Mouse (Mus musculus): ENCODE data around the gene Adgrv1.

Adgrv1 gene

DNA sequence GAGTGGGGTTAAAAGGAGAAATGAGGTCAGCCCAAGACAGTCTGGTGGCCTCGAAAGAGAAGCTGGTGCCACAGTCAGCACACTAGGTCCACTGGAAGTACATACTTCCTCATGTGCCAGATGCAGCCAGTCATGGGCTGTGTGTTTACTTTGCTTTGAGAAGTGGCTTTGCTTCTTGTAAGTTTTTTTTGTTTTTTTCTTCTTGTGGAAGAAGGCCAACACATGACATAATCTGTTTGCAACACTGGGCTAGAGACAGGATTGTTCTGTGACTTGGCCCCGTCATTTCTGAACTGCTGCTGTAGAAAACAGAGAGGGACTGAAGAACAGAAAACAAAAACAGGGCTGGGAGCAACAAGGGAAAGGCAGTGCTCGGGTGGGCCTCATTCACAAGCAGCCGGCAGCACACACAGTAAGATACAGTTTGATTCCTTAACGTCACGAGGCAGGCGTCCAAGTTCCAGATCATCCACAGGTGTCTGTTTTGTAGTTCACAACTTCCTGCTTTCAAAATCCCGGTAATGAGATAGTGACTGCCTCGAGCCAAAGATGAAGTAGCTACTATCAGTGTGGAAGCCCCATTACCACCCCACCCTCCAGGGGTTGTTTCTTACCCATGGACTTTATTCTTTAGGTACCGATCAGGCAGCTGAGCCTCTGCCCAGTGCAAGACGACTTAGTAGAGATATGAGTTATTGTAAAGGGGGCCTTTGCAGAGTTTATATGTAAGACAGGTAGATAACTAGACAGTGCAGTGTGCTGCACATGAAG lies 496.1 kb downstream of the Adgrv1 start:
- peak; percentile 37 for DNase-seq (ENCODE audit: low spot score)

DNA sequence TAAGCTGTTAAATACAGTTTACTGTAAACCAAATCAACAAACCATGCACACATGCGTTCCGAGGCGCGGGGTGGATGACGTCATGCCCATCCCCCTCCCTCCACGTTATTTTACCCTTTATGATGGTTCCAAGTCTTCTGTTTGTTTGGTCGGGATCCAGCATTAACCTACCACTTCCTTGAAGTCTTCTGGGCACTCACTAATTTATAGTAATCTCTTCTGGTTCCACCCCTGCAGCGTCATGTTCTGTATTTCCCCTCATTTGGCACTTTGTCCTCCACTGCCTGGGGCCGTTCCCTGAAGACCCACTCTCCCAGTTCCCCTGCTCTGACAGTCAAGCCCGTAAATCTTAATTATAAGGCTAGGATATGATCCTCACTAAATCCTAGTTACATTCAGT lies 497.0 kb downstream of the Adgrv1 start:
- DNase-seq (ENCODE audit: low spot score): no peak

DNA sequence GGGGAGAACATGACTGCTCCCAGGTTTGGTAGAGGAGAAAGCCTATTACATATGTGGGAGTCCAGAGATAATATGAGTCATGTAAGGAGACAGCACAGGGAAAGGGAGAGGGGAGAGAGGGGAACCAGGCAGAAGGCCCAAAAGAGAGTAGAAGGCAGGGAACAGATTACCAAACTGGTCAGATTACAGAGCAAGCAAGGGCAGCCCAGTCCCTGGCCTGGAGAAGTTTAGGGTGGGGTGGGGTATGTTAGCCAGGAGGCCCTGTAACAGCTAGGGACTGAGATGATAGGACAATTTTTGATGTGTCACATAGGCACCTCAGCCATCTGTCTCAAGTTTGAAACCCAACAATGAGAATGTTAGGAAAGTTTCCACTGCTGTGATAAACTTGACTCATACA lies 498.5 kb downstream of the Adgrv1 start:
- no peak for DNase-seq (ENCODE audit: low spot score)

DNA sequence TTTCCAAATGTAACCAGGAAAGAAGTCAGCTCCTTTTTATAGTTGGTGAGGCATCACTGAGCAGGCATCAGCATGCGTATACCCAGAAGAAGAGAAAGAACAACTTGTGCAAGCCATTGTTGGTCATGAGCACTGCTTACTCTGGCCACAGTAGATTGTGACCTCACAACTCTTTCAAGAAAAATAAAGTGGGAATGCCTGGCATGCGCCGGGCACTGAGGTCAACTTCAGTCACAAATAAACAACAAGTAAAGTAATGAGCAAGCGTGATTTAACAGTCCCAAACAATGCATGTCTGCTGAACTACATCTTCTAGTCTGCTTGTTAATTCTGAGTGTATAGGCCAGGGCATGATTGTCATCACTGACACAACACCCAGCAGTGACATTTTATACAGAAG lies 499.6 kb downstream of the Adgrv1 start:
- DNase-seq (ENCODE audit: low spot score): no peak

GRCm38 (mm10) chr13:81132691-81133090 lies 500.3 kb downstream of the Adgrv1 start:
- no peak for DNase-seq (ENCODE audit: low spot score)

DNA sequence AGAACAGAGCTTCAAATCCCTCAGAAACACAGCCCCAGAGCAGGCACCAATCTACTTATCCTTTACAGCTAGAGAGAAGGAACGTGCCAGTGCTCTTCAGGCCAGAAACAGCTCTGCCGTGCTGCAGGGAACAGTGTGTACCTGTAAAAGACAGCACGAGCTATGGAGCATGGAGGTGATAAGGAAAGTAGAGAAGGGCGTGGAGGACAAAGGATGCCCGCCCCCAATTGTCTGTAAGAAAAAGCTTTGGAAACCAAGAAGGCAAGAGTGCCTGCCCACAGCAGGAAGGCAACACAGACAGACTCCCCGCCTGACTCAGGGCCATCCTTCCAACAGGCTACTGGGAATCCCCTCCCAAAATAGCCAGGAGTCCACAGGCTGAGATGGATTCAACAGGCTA lies 501.1 kb downstream of the Adgrv1 start:
- peak; percentile 26 for DNase-seq (ENCODE audit: low spot score)

GRCm38 (mm10) chr13:81130742-81131524 lies 502.0 kb downstream of the Adgrv1 start:
- DNase-seq (ENCODE audit: low spot score): no peak

DNA sequence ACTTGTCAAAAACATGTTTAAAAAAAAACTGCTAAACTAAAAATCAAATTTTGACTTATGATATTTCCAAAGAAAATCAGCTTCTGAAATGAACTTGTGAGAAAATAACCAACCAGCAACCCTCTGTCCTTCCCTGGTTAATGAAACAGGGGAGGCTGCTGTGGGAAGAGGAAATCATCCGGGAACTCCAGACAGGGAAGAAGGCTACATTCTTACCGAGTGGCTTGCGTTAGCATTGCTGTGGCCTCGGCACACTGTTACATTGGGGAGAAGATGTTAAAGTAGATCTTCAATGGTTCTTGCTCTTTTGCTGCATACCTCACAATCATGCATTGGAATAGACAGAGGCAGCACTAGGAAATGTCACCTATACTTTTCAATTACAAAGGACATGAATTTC lies 507.1 kb downstream of the Adgrv1 start:
- DNase-seq (ENCODE audit: low spot score): no peak

DNA sequence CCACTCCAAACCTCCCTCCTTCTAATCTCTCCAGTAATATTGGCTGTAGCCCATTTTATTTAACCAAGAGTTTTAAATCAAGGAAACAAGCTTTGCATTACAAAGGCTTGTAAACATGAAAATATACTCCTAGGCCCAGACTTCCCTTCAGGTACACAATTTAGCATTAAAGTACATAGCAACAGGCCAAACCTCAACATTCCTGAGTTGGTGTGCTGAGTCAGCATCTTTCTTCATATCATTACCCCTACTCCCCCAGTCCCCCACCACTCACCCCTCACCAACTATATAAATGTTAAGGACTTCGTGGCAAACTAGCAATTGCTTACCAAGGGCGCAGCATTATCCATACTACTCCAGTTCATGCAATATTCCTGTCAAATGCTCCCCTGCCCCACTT lies 510.7 kb downstream of the Adgrv1 start:
- no peak for DNase-seq (ENCODE audit: low spot score)

- DNase-seq (ENCODE audit: low spot score): no peak
Measured at GRCm38 (mm10) chr13:81110479-81110878, 522.5 kb downstream of the Adgrv1 start.

DNA sequence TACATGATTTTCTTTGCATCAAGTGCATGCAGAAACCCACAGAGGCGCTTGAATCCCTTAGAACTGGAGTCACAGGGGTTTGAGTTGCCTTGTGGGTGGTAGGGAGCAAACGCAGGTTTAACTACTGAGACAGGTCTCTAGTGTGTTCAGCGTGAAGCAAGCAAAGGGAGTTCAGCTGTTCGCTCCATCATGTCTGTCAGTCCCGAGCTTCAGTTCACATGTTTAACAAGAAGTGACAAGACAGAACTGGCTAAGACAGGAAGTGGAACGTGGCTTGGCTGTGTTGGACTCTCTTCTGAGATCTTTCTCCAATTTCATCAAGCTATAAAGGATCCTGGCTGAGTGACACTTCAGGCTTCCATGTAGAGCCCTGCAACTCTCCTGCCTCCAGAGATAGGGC lies 523.3 kb downstream of the Adgrv1 start:
- DNase-seq (ENCODE audit: low spot score): no peak

- DNase-seq (ENCODE audit: low spot score): peak; percentile 9
Measured at GRCm38 (mm10) chr13:81108526-81109302, 524.2 kb downstream of the Adgrv1 start.

DNA sequence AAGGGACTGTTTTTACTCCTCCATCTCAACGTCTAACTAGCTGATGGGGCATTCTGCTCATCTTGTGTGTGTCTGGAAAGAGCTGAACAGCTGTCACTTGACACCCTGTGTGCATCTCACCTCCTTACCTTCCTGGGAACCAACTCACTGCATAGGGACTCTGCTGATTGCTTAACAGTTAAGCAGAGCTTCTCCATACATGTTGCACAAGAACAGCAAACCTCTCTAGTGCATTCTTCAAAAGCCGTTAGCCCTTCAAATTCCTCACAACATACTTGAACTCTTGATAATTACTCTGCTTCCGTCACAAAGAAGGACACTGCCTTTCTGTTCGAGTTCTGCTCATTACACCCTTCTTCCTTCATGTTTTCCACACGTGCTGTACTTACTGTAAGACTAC lies 525.5 kb downstream of the Adgrv1 start:
- DNase-seq (ENCODE audit: low spot score): no peak

- DNase-seq (ENCODE audit: low spot score): peak; percentile 67
Measured at GRCm38 (mm10) chr13:81103794-81104193, 529.2 kb downstream of the Adgrv1 start.

- DNase-seq (ENCODE audit: low spot score): no peak
Measured at GRCm38 (mm10) chr13:81096424-81096823, 536.5 kb downstream of the Adgrv1 start.

GRCm38 (mm10) chr13:81094513-81094912 lies 538.4 kb downstream of the Adgrv1 start:
- DNase-seq (ENCODE audit: low spot score): no peak

GRCm38 (mm10) chr13:81090051-81090836 lies 542.7 kb downstream of the Adgrv1 start:
- DNase-seq (ENCODE audit: low spot score): no peak

GRCm38 (mm10) chr13:81086969-81087682 lies 545.8 kb downstream of the Adgrv1 start:
- DNase-seq (ENCODE audit: low spot score): no peak

- no peak for DNase-seq (ENCODE audit: low spot score)
Measured at GRCm38 (mm10) chr13:81072214-81072613, 560.7 kb downstream of the Adgrv1 start.

DNA sequence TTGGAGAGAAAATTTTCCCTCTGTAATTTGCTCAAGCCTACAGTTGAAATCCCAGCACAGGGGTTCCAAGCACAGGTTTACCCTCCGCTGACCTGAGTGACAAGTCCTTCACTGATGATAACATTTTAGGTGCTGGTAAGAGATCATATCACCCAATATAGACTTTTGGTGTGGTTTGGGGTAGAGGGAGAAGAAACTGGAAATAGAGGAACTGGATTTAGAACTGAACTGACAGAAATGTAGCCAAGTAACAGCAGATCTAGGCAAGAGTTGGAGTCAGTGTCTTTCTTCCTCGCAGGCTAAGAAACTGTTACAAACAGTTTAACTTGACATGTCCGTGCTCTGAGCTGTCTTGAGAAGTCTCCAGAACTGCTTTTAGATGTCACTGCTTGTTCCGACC lies 581.5 kb downstream of the Adgrv1 start:
- DNase-seq (ENCODE audit: low spot score): no peak

GRCm38 (mm10) chr13:81050911-81051310 lies 582.0 kb downstream of the Adgrv1 start:
- no peak for DNase-seq (ENCODE audit: low spot score)

All from urinary bladder, postnatal 14 days (tissue).